Mouse (Mus musculus) liver, postnatal 0 days (tissue): ENCODE data around the gene Bri3. TPM values are rescaled to one million over a fixed set of nuclear protein-coding genes. Genes with fewer than 3 reads are reported as not detected.

Experiments used
- ATAC-seq: fragments of 200-750 bp; cut with Nextera tagmentation; 2 replicates; pipeline ENCODE4 v1.8.0; 2017; ENCODE audit warnings: mild to moderate bottlenecking, moderate library complexity
- DNase-seq: peaks from one replicate; pipeline ENCODE4 v3.0.0-alpha.2; 2016
- H3K27ac ChIP-seq: fragments of 300-500 bp; sonication (generic); 2 replicates; pipeline ENCODE4 v1.5.1; 2014; ENCODE audit warnings: antibody characterized with exemption, moderate library complexity, mild to moderate bottlenecking, low read depth
- H3K27me3 ChIP-seq: fragments of 300-500 bp; sonication (generic); 2 replicates; pipeline ENCODE4 v1.6.1; 2014; ENCODE audit warnings: low read length, control low read depth, mixed read lengths; ENCODE audit not compliant: insufficient read depth
- H3K36me3 ChIP-seq: fragments of 300-500 bp; sonication (generic); replicated peaks from 2 replicates; pipeline ENCODE4 v1.6.1; 2014; ENCODE audit warnings: mild to moderate bottlenecking, control low read depth, low read length, moderate library complexity, mixed read lengths; ENCODE audit not compliant: insufficient read depth
- H3K4me1 ChIP-seq: fragments of 300-500 bp; sonication (generic); 2 replicates; pipeline ENCODE4 v1.6.1; 2014; ENCODE audit warnings: antibody characterized with exemption, mild to moderate bottlenecking, control low read depth; ENCODE audit not compliant: insufficient read depth
- H3K4me2 ChIP-seq: fragments of 300-500 bp; sonication (generic); 2 replicates; pipeline ENCODE4 v1.6.1; 2014; ENCODE audit warnings: low read depth, mild to moderate bottlenecking, low read length, moderate library complexity, mixed read lengths
- H3K4me3 ChIP-seq: fragments of 300-500 bp; sonication (generic); 2 replicates; pipeline ENCODE4 v1.5.1; 2014; ENCODE audit warnings: low read depth, low read length
- H3K9ac ChIP-seq: fragments of 300-500 bp; sonication (generic); replicated peaks from 2 replicates; pipeline ENCODE4 v1.6.1; 2014; ENCODE audit warnings: mild to moderate bottlenecking, moderate library complexity
- H3K9me3 ChIP-seq: fragments of 300-500 bp; sonication (generic); 2 replicates; pipeline ENCODE4 v1.6.1; 2016; ENCODE audit warnings: mild to moderate bottlenecking, control low read depth, low read length, mixed read lengths
- CTCF ChIP-seq: sonication (generic); IDR thresholded peaks from 2 replicates; pipeline ENCODE4 v1.5.1; 2016; ENCODE audit warnings: antibody characterized with exemption, low read depth
- EP300 ChIP-seq: IDR thresholded peaks from 2 replicates; pipeline ENCODE4 v1.6.1; 2016; ENCODE audit warnings: antibody characterized with exemption, low read depth, mild to moderate bottlenecking
- WGBS: fragments of 180-500 bp; shearing (Covaris S2); extraction: QIAGEN DNeasy Blood & Tissue Kit; methylation state at CpG from one replicate; pipeline ENCODE4 v1.1.7; 2014; ENCODE audit not compliant: insufficient replicate concordance; 5-methylcytosine and 5-hydroxymethylcytosine counted together
- polyA plus RNA-seq: library from polyadenylated mRNA; unstranded; fragments of >200 nt; fragmentation: Nextera tagmentation; extraction: Ambion mirVana; gene quantifications from 2 replicates; pipeline ENCODE4 v1.2.1, GENCODE M21; 2015

Gene Bri3
- polyA plus RNA-seq, 1 experiment from 2014 or later: 51.1 TPM

DNA sequence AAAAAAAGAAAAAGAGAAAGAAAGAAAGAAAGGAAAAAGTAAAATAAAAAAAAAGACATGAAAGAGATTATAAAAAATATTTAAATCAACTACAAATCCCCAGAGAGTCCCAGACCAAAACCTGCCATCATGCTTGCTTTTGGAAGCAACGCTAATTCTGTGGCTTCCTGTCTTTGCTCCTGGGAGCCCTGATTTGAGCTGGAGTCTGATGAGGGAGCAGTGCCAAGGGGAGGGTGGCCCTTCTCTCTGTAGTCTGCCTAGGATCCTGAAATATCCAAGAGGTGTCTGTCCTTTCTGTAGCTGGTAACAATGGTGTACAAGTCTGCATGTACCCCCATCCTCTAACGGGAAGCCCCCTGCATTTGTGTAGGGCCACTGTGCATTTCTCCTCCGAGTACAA lies 26.9 kb downstream of the Bri3 start:
- H3K9ac ChIP-seq: no peak overlapping the region
- DNase-seq (no peak), ATAC-seq (no peak)
- 0 out of 2 replicates have a peak, but pooled peaks cover 4% of the 10 kb centered on the region for H3K4me1 ChIP-seq
- TF ChIP-seq CTCF (no peak), EP300 (no peak)
- WGBS: 54% methylated on average over 3 of the region's 3 CpGs
- no peak overlapping the region for H3K4me3 ChIP-seq
- H3K27me3 ChIP-seq: no peaks in the 10 kb centered on the region
- no peaks in the 10 kb centered on the region for H3K9me3 ChIP-seq
- peaks cover 30% of the 10 kb centered on the region for H3K36me3 ChIP-seq
- H3K27ac ChIP-seq: no peak overlapping the region
- H3K4me2 ChIP-seq: no peak overlapping the region

GRCm38 (mm10) chr5:144271772-144272171 lies 27.5 kb downstream of the Bri3 start:
- no peak for DNase-seq
- H3K27ac ChIP-seq: no peak overlapping the region
- WGBS: 42% methylated on average over 5 of the region's 5 CpGs
- ATAC-seq: no peak
- TF ChIP-seq CTCF (no peak), EP300 (no peak)
- H3K36me3 ChIP-seq: peaks cover 26% of the 10 kb centered on the region
- H3K4me3 ChIP-seq: no peak overlapping the region
- no peak overlapping the region for H3K4me2 ChIP-seq
- H3K9ac ChIP-seq: no peak overlapping the region
- no peaks in the 10 kb centered on the region for H3K9me3 ChIP-seq
- no peaks in the 10 kb centered on the region for H3K27me3 ChIP-seq
- 0 out of 2 replicates have a peak, but pooled peaks cover 7% of the 10 kb centered on the region for H3K4me1 ChIP-seq

- Histone ChIP-seq H3K27me3 (no peaks in the 10 kb centered on the region), H3K4me1 (0 out of 2 replicates have a peak, but pooled peaks cover 10% of the 10 kb centered on the region), H3K4me3 (no peak overlapping the region), H3K4me2 (no peak overlapping the region), H3K36me3 (0 out of 2 replicates have a peak, but pooled peaks cover 17% of the 10 kb centered on the region), H3K9ac (no peak overlapping the region), H3K27ac (no peak overlapping the region), H3K9me3 (no peaks in the 10 kb centered on the region)
- ATAC-seq (no peak), DNase-seq (no peak)
- TF ChIP-seq CTCF (no peak), EP300 (no peak)
- 69% methylated on average over 6 of the region's 6 CpGs for WGBS
Measured at GRCm38 (mm10) chr5:144274904-144275303, 30.7 kb downstream of the Bri3 start.

DNA sequence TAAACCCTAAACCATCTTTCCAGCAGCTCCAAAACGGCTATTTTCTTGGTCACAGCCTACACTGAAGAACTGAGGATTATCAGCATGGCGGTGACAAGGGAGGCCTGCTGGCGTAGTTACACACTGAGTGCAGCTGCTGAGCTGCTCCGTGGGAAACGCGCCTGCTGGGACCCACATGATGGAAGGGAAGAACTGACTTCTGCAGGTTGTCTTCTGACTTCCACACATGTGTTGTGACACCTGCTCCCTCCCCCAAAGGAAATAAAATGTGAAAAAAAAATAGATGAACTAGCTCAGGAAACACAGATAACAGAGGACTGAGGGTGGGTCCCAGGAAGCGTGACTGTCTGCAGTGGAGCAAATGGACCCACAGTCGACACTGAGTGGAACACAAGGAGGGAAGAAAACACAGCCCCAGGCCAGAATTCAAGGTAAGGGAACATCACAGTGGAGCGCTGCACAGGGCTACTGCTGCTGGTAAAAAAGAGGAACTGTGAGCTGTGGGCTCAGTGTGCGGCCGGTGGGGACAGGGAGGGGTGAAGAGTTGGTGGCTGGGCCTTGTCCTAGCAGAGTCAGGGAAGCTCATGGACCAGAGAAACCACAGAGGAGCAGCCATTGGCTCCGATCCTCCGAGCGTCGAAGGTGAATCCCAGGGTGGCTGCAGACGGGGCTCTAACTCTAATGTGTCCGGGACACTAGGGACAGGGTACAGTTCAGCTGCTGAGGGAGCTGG lies 32.8 kb downstream of the Bri3 start:
- Histone ChIP-seq H3K4me2 (no peak overlapping the region), H3K9me3 (no peaks in the 10 kb centered on the region), H3K36me3 (peaks cover 23% of the 10 kb centered on the region), H3K9ac (no peak overlapping the region; the same call in 1 of the 2 replicates), H3K4me1 (0 out of 2 replicates have a peak, but pooled peaks cover 6% of the 10 kb centered on the region), H3K4me3 (no peak overlapping the region), H3K27ac (no peak overlapping the region), H3K27me3 (no peaks in the 10 kb centered on the region)
- 34% methylated on average over 17 of the region's 17 CpGs for WGBS
- no peak for TF ChIP-seq CTCF
- no peak for TF ChIP-seq EP300
- peak; percentile 58 for DNase-seq
- ATAC-seq: peak; percentile 39

GRCm38 (mm10) chr5:144278374-144278960 lies 34.2 kb downstream of the Bri3 start:
- no peaks in the 10 kb centered on the region for H3K27me3 ChIP-seq
- no peak for TF ChIP-seq EP300
- no peak for TF ChIP-seq CTCF
- no peaks in the 10 kb centered on the region for H3K9me3 ChIP-seq
- no peak for ATAC-seq
- 0 out of 2 replicates have a peak, but pooled peaks cover 6% of the 10 kb centered on the region for H3K4me1 ChIP-seq
- no peak overlapping the region for H3K9ac ChIP-seq
- no peak overlapping the region for H3K27ac ChIP-seq
- 67% methylated on average over 12 of the region's 13 CpGs for WGBS
- H3K4me2 ChIP-seq: no peak overlapping the region
- DNase-seq: peak; percentile 26
- H3K36me3 ChIP-seq: peaks cover 23% of the 10 kb centered on the region
- no peak overlapping the region for H3K4me3 ChIP-seq

DNA sequence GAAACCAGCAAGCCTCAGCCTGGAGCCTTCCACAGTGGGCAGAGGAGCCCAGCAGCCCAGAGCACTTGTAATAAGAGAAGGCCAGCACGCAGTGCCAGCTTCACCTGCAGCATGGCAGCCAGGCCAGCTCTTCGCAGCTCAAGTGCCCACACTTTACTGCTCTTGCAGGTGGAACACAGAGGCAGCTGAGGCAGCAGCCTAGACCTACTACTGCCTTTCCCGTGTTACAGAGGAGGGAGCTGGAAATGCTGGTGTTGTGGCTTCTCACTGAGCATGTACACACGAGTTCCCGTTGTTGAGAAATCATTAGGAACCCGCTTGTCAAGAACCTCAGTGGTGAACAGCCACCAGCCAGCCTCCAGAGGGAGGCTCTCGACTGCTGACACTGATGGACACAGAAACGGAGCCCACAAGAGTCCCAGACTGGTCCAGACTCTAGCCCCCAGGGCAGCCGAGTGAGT lies 34.9 kb downstream of the Bri3 start:
- no peak for ATAC-seq
- Histone ChIP-seq H3K27me3 (no peaks in the 10 kb centered on the region), H3K9ac (no peak overlapping the region), H3K4me2 (no peak overlapping the region), H3K27ac (no peak overlapping the region), H3K36me3 (peaks cover 23% of the 10 kb centered on the region), H3K4me1 (0 out of 2 replicates have a peak, but pooled peaks cover 6% of the 10 kb centered on the region), H3K9me3 (no peaks in the 10 kb centered on the region), H3K4me3 (no peak overlapping the region)
- TF ChIP-seq CTCF (no peak), EP300 (no peak)
- no peak for DNase-seq
- 59% methylated on average over 9 of the region's 9 CpGs for WGBS
